Mouse (Mus musculus) urinary bladder, postnatal 36 days (tissue): ENCODE data around the gene Gm29106.
"Not testable (repeated sequence)": the region's sequence is repeated elsewhere in the genome, so short reads cannot be mapped to it uniquely, and the experiment has no call there.

Experiments used
- DNase-seq, 2 experiments: peaks; one replicate each; pipeline ENCODE4 v3.0.0; 2022; ENCODE audit warnings: low spot score in 2 of 2, mixed read lengths in 1 of 2

Gm29106 gene

DNA sequence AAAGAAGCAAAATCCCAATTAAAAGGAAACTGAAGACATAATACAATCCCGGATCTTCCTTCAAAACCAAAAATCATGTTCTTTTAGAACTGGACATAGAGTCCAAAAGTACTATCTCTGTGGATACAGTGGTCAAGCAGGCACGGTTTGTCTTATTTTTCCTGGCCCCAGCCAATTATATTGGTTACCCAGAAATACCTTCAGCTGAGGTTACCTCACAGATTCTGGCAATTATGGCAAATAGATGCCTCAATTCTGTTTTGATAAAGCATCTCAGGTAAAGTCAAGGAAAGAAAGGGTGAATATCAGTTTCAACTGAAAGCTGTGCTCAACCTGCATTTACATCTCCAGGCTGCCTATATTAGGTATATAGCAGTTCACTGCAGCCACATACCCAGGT, at the start of gene Gm29106:
Gm29106 (plus strand) TSS at position 301 of the 400 bp plus-strand sequence.
- DNase-seq = not testable (repeated sequence)

DNA sequence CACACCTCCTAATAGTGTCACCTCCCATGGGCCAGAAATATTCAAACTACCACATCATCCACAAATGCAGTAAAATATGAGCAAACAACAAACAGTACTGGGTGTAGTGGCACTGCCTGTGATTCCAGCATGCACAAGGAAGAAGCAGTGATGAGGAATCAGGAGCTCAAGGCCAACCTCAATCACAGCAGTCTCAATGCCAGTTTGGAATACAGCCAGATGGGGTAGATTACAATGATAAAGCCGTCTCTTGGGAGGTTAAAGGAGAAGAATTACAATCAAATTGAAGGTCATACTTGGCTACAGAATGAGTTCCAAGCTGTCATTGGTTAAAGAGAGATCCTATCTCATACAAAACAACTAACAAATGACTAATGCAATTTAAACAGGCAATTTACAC, 52.2 kb downstream of the Gm29106 start:
- DNase-seq = no peak

DNA sequence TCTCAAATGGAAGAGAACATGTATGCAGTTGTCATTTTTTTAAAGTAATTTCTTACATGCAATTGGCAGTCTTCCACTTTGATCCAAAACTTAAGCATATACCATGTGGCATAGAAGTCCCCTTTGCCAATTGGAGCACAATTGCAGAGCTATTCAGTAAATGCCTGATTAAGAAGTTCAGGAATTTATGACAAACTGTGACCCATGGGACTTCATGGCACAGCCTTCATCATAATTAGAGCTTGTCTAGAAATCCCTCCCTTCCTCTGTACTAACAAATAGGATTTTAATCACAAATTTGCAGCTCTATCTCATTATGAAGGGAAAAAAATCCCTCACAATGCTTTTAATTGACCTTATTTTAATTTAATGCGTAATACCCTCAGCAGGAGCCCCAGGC, 59.7 kb downstream of the Gm29106 start:
- DNase-seq = no peak
